ENCODE assay signal across 8 mouse cellular contexts in genomic region chr8:124896010-124896631, GRCm38 (mm10). TPM values are rescaled to one million over a fixed set of nuclear protein-coding genes. Genes with fewer than 3 reads are reported as not detected.
DNase-seq lines count a peak whose midpoint lies in the region; ATAC-seq lines count a peak whose summit lies in the region.

No protein-coding gene starts in this region.

- H3K9me3 ChIP-seq in lung, embryonic 16.5 days (ENCODE audit: control insufficient read depth, low read length): no peaks in the 10 kb centered on the region

- peak overlapping the region; percentile 87 for H3K4me2 ChIP-seq in lung, embryonic 16.5 days (ENCODE audit: low read depth, low read length)

- H3K4me1 ChIP-seq in lung, embryonic 16.5 days (replicated peaks; ENCODE audit: control insufficient read depth, insufficient read depth, low read length): peaks cover 24% of the 10 kb centered on the region

- peak overlapping the region; percentile 95 for H3K4me3 ChIP-seq in lung, embryonic 16.5 days (ENCODE audit: low read length)

- H3K9ac ChIP-seq in lung, embryonic 16.5 days (ENCODE audit: low read length): peak overlapping the region; percentile 85

- peak overlapping the region; percentile 84 for H3K27ac ChIP-seq in lung, embryonic 16.5 days (ENCODE audit: low read length)

- no peak for ATAC-seq in CD4-positive, CD25-positive, alpha-beta regulatory T cell, adult 4 months
- ATAC-seq in lung, embryonic 16.5 days (ENCODE audit: low read depth): peak; percentile 49

- intact Hi-C loops in left cerebral cortex, postnatal 4 days (cut with DNase I): loop anchor here (5.0 to 10.0 kb wide), 2 partner anchors 51 to 119 kb away; partner anchors contain the start of genes Egln1 and Tsnax

- H3K27me3 ChIP-seq in lung, embryonic 16.5 days (ENCODE audit: control insufficient read depth, insufficient read depth, low read depth, low read length): no peaks in the 10 kb centered on the region

- DNase-seq in CD4-positive, CD25-positive, alpha-beta regulatory T cell, adult 2 months (ENCODE audit: low read depth, low spot score): peak; percentile 3
- DNase-seq in lung, postnatal 25 days (ENCODE audit: low spot score): no peak
- DNase-seq in heart, postnatal 4 days: peak; percentile 23
- peak; percentile 11 for DNase-seq in mesoderm, embryonic 11.5 days (ENCODE audit: low read depth, low spot score)
- no peak for DNase-seq in layer of hippocampus, postnatal 25 days (ENCODE audit: extremely low spot score in 1 of 2, low spot score in 1 of 2)
- no peak for DNase-seq in left cerebral cortex, postnatal 4 days

- WGBS in lung, embryonic 16.5 days: 56% methylated on average over 26 of the region's 26 CpGs

- H3K36me3 ChIP-seq in lung, embryonic 16.5 days (ENCODE audit: control insufficient read depth, insufficient read depth, low read length): peaks cover 22% of the 10 kb centered on the region

RNA-seq across cellular contexts. Expression of gene Exoc8, which starts 1.4 kb away (rescaled TPM):
- polyA plus RNA-seq in CD4-positive, CD25-positive, alpha-beta regulatory T cell, adult 4 months (2017; shearing (Covaris generic)): 1 to 10 TPM; 8.2 to 8.3 TPM
- polyA plus RNA-seq in lung, embryonic 16.5 days (2015; fragmentation: Nextera tagmentation; extraction: Ambion mirVana): 8.3 and 8.8 TPM in 2 replicates
- 10 to 100 TPM; 15.6 to 16.9 TPM for total RNA-seq in heart, postnatal 4 days (2021)
- 10 to 100 TPM; 36.9 to 37.3 TPM for total RNA-seq in layer of hippocampus, postnatal 25 days (2021)
- total RNA-seq in left cerebral cortex, postnatal 4 days (2021): 10 to 100 TPM; 32.8 to 33.8 TPM

RNA-seq across cellular contexts. Expression of gene Sprtn, which starts 1.6 kb away (rescaled TPM):
- 1 to 10 TPM; 7.6 to 9.3 TPM for polyA plus RNA-seq in CD4-positive, CD25-positive, alpha-beta regulatory T cell, adult 4 months (2017; shearing (Covaris generic))
- 9.1 and 9.6 TPM in 2 replicates for polyA plus RNA-seq in lung, embryonic 16.5 days (2015; fragmentation: Nextera tagmentation; extraction: Ambion mirVana)
- 10 to 100 TPM; 19.4 to 21.3 TPM for total RNA-seq in heart, postnatal 4 days (2021)
- 10 to 100 TPM; 11.6 to 14.8 TPM for total RNA-seq in layer of hippocampus, postnatal 25 days (2021)
- 10 to 100 TPM; 17.2 to 17.6 TPM for total RNA-seq in left cerebral cortex, postnatal 4 days (2021)

RNA-seq across cellular contexts. Expression of gene 2810004N23Rik, which starts 33.2 kb away (rescaled TPM):
- polyA plus RNA-seq in CD4-positive, CD25-positive, alpha-beta regulatory T cell, adult 4 months (2017; shearing (Covaris generic)): 10 to 100 TPM; 30.0 to 43.0 TPM
- 39.5 and 42.7 TPM in 2 replicates for polyA plus RNA-seq in lung, embryonic 16.5 days (2015; fragmentation: Nextera tagmentation; extraction: Ambion mirVana)
- 10 to 100 TPM; 44.0 to 46.1 TPM for total RNA-seq in heart, postnatal 4 days (2021)
- 10 to 100 TPM; 22.4 to 23.5 TPM for total RNA-seq in layer of hippocampus, postnatal 25 days (2021)
- total RNA-seq in left cerebral cortex, postnatal 4 days (2021): 10 to 100 TPM; 21.2 to 24.2 TPM

RNA-seq across cellular contexts. Expression of gene Gnpat, which starts 33.3 kb away (rescaled TPM):
- polyA plus RNA-seq in CD4-positive, CD25-positive, alpha-beta regulatory T cell, adult 4 months (2017; shearing (Covaris generic)): 10 to 100 TPM; 43.0 to 54.7 TPM
- polyA plus RNA-seq in lung, embryonic 16.5 days (2015; fragmentation: Nextera tagmentation; extraction: Ambion mirVana): 97.5 and 99.0 TPM in 2 replicates
- 100 to 1,000 TPM; 112 to 115 TPM for total RNA-seq in heart, postnatal 4 days (2021)
- total RNA-seq in layer of hippocampus, postnatal 25 days (2021): 10 to 100 TPM; 61.7 to 69.2 TPM
- 10 to 100 TPM; 62.1 to 69.6 TPM for total RNA-seq in left cerebral cortex, postnatal 4 days (2021)

RNA-seq across cellular contexts. Expression of gene Egln1, which starts 53.0 kb away (rescaled TPM):
- 10 to 100 TPM; 11.0 to 13.7 TPM for polyA plus RNA-seq in CD4-positive, CD25-positive, alpha-beta regulatory T cell, adult 4 months (2017; shearing (Covaris generic))
- 11.6 and 11.7 TPM in 2 replicates for polyA plus RNA-seq in lung, embryonic 16.5 days (2015; fragmentation: Nextera tagmentation; extraction: Ambion mirVana)
- 100 to 1,000 TPM; 112 to 115 TPM for total RNA-seq in heart, postnatal 4 days (2021)
- 10 to 100 TPM; 60.3 to 69.1 TPM for total RNA-seq in layer of hippocampus, postnatal 25 days (2021)
- 10 to 100 TPM; 57.0 to 59.0 TPM for total RNA-seq in left cerebral cortex, postnatal 4 days (2021)

Comparison
In these comparisons a context has a peak if more than half of its experiments do, and no peak if none do; other contexts are left out.
1. DNase-seq: peak in CD4-positive, CD25-positive, alpha-beta regulatory T cell, adult 2 months (single experiment), heart, postnatal 4 days (single experiment) and mesoderm, embryonic 11.5 days (single experiment); none in lung, postnatal 25 days (single experiment), layer of hippocampus, postnatal 25 days (0 of 2) and left cerebral cortex, postnatal 4 days (single experiment).